Mouse (Mus musculus): ENCODE results near the gene Arpc1a. TPM values are rescaled to one million over a fixed set of nuclear protein-coding genes. Genes with fewer than 3 reads are reported as not detected.

The Arpc1a gene
- polyA plus RNA-seq, 1 experiment from 2014 or later, result 127 TPM

DNA sequence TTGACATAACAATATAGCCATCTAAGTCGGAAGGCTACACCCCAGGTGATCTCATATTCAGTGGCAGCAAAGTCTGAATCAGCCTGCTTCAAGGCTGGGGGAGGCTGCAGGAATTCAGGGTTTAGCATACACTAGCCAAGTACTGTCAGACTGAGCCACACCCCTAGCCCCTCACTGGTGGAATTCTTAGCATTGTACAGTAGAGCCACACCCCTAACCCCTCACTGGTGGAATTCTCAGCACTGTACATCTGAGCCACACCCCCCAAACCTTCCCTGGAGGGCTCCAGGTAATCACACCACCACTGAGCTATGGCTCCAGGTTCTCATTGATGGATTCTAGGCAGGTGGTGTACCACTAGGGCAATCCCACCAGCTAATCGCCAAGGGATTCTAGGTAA is 24.1 kb upstream of the Arpc1a start:
- no peaks in the 10 kb centered on the region for H3K4me1 ChIP-seq (ENCODE audit: insufficient read depth, low read depth, low read length)
- peak; percentile 47; the same call in 1 of the 2 replicates for ATAC-seq
- no peak overlapping the region for H3K4me3 ChIP-seq (ENCODE audit: low read depth, low read length)
- no peaks in the 10 kb centered on the region for H3K36me3 ChIP-seq (ENCODE audit: insufficient read depth, low read length)
- WGBS, result 83% methylated on average over 2 of the region's 2 CpGs
- H3K27me3 ChIP-seq (replicated peaks; ENCODE audit: insufficient read depth, low read length), result no peaks in the 10 kb centered on the region
- TF ChIP-seq EP300 (IDR thresholded peaks at IDR 0.05) (no peak), CTCF (IDR thresholded peaks at IDR 0.05) (no peak)
- no peak overlapping the region for H3K27ac ChIP-seq (ENCODE audit: low read length)
- no peak overlapping the region for H3K4me2 ChIP-seq (replicated peaks; ENCODE audit: low read depth, low read length)
- DNase-seq (ENCODE audit: low spot score), result peak; percentile 18
- no peak overlapping the region for H3K9ac ChIP-seq (replicated peaks; ENCODE audit: low read depth)
- H3K9me3 ChIP-seq (ENCODE audit: low read length), result no peaks in the 10 kb centered on the region

DNA sequence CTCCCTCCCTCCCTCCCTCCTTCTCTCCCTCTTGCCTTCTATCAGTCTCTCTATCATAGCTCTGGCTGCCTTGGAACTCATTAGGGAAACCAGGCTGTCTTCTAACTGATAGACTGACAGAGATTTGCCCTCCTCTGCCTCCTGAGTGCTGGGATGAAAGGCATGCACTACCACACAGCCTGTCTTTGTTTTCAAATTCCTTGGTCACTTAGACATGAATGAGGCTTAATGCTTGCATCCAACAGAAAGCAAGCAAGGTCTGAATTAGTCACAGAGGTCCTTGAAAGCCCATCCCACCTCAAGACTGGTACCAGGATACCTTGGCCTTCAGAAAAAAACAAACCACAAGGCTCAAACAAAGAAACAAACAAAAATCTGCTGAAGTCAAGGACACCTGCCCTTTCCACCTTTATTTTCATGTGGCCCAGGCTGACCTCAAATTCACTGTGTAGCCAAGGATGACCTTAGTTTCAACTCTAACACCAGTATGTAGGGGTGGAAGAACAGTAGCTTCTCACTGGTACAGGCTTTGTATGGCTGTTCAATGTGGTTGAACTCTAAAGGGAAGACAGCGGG is 18.8 kb upstream of the Arpc1a start:
- Histone ChIP-seq H3K36me3 (ENCODE audit: insufficient read depth, low read length) (no peaks in the 10 kb centered on the region), H3K4me3 (ENCODE audit: low read depth, low read length) (no peak overlapping the region), H3K4me2 (replicated peaks; ENCODE audit: low read depth, low read length) (no peak overlapping the region), H3K9ac (replicated peaks; ENCODE audit: low read depth) (no peak overlapping the region), H3K27me3 (replicated peaks; ENCODE audit: insufficient read depth, low read length) (no peaks in the 10 kb centered on the region), H3K27ac (ENCODE audit: low read length) (no peak overlapping the region), H3K4me1 (ENCODE audit: insufficient read depth, low read depth, low read length) (no peaks in the 10 kb centered on the region), H3K9me3 (ENCODE audit: low read length) (no peaks in the 10 kb centered on the region)
- TF ChIP-seq CTCF (IDR thresholded peaks at IDR 0.05), result no peak
- TF ChIP-seq EP300 (IDR thresholded peaks at IDR 0.05), result no peak
- ATAC-seq, result no peak
- DNase-seq (ENCODE audit: low spot score), result no peak
- 85% methylated on average over 1 of the region's 1 CpGs for WGBS

- TF ChIP-seq CTCF (IDR thresholded peaks at IDR 0.05), result no peak
- no peak for TF ChIP-seq EP300 (IDR thresholded peaks at IDR 0.05)
- Histone ChIP-seq H3K27ac (ENCODE audit: low read length) (no peak overlapping the region), H3K4me2 (replicated peaks; ENCODE audit: low read depth, low read length) (no peak overlapping the region), H3K27me3 (replicated peaks; ENCODE audit: insufficient read depth, low read length) (no peaks in the 10 kb centered on the region), H3K36me3 (ENCODE audit: insufficient read depth, low read length) (no peaks in the 10 kb centered on the region), H3K9me3 (ENCODE audit: low read length) (no peaks in the 10 kb centered on the region), H3K9ac (replicated peaks; ENCODE audit: low read depth) (no peak overlapping the region), H3K4me3 (ENCODE audit: low read depth, low read length) (no peak overlapping the region), H3K4me1 (ENCODE audit: insufficient read depth, low read depth, low read length) (no peaks in the 10 kb centered on the region)
- ATAC-seq (peak; percentile 38; the same call in 1 of the 2 replicates), DNase-seq (ENCODE audit: low spot score) (no peak)
- WGBS, result 44% methylated on average over 3 of the region's 3 CpGs
Measured at GRCm38 (mm10) chr5:145068863-145069262, 14.8 kb upstream of the Arpc1a start.

DNA sequence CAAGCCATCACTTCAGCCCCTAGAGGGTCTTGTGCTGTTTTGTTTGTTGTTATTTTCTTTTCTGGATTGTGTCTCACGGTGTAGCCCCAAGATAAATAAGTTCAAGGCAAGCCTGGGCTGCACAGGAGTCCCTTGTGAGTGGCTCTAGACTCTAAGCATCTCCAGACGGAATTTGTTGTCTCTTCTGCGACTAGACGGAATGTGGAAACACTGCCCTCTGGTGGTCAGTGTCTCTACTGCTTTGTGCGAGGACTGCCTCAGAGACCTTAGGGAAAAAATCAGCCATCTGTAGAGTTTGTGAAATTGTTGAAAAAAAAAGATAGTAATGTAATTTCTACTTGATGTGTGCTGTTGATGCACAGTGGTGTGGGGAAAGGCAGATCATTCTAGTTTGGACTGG is 13.9 kb upstream of the Arpc1a start:
- peak; percentile 50 for ATAC-seq
- Histone ChIP-seq H3K9ac (replicated peaks; ENCODE audit: low read depth) (no peak overlapping the region), H3K4me2 (replicated peaks; ENCODE audit: low read depth, low read length) (no peak overlapping the region), H3K36me3 (ENCODE audit: insufficient read depth, low read length) (no peaks in the 10 kb centered on the region), H3K27ac (ENCODE audit: low read length) (no peak overlapping the region), H3K27me3 (replicated peaks; ENCODE audit: insufficient read depth, low read length) (no peaks in the 10 kb centered on the region), H3K4me1 (ENCODE audit: insufficient read depth, low read depth, low read length) (no peaks in the 10 kb centered on the region), H3K9me3 (ENCODE audit: low read length) (no peaks in the 10 kb centered on the region), H3K4me3 (ENCODE audit: low read depth, low read length) (no peak overlapping the region)
- DNase-seq (ENCODE audit: low spot score), result peak; percentile 75
- WGBS, result 2% methylated on average over 5 of the region's 5 CpGs
- TF ChIP-seq EP300 (IDR thresholded peaks at IDR 0.05) (no peak), CTCF (IDR thresholded peaks at IDR 0.05) (peak; percentile 88)

GRCm38 (mm10) chr5:145071342-145071741 is 12.3 kb upstream of the Arpc1a start:
- Histone ChIP-seq H3K9me3 (ENCODE audit: low read length) (no peaks in the 10 kb centered on the region), H3K4me3 (ENCODE audit: low read depth, low read length) (no peak overlapping the region), H3K4me1 (ENCODE audit: insufficient read depth, low read depth, low read length) (no peaks in the 10 kb centered on the region), H3K4me2 (replicated peaks; ENCODE audit: low read depth, low read length) (no peak overlapping the region), H3K27ac (ENCODE audit: low read length) (no peak overlapping the region), H3K27me3 (replicated peaks; ENCODE audit: insufficient read depth, low read length) (no peaks in the 10 kb centered on the region), H3K36me3 (ENCODE audit: insufficient read depth, low read length) (no peaks in the 10 kb centered on the region), H3K9ac (replicated peaks; ENCODE audit: low read depth) (no peak overlapping the region)
- DNase-seq (ENCODE audit: low spot score), result no peak
- TF ChIP-seq CTCF (IDR thresholded peaks at IDR 0.05), result peak; percentile 60
- TF ChIP-seq EP300 (IDR thresholded peaks at IDR 0.05), result no peak
- no peak for ATAC-seq
- 43% methylated on average over 6 of the region's 6 CpGs for WGBS

DNA sequence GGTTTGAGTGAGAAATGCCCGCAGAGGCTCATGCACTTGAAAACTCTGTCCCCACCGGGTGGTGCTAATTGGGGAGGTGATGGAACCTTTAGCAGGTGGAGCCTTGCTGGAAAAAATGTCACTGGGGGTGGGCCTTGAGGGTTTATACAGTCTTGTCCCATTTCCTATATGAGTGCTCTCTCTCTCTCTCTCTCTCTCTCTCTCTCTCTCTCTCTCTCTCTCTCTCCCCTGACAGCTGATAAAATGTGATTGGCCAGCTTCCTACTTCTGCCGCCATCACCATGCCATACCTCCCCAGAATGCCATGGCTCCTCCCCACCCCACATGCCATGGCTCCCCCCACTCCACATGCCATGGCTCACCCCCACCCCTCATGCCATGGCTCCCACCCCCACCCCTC is 8.5 kb upstream of the Arpc1a start:
- no peak for DNase-seq (ENCODE audit: low spot score)
- H3K27ac ChIP-seq (ENCODE audit: low read length), result no peak overlapping the region
- TF ChIP-seq EP300 (IDR thresholded peaks at IDR 0.05) (no peak), CTCF (IDR thresholded peaks at IDR 0.05) (no peak)
- no peaks in the 10 kb centered on the region for H3K27me3 ChIP-seq (replicated peaks; ENCODE audit: insufficient read depth, low read length)
- no peak overlapping the region for H3K9ac ChIP-seq (replicated peaks; ENCODE audit: low read depth)
- H3K4me2 ChIP-seq (replicated peaks; ENCODE audit: low read depth, low read length), result no peak overlapping the region
- H3K36me3 ChIP-seq (ENCODE audit: insufficient read depth, low read length), result no peaks in the 10 kb centered on the region
- no peaks in the 10 kb centered on the region for H3K9me3 ChIP-seq (ENCODE audit: low read length)
- H3K4me3 ChIP-seq (ENCODE audit: low read depth, low read length), result no peak overlapping the region
- H3K4me1 ChIP-seq (ENCODE audit: insufficient read depth, low read depth, low read length), result no peaks in the 10 kb centered on the region
- 48% methylated on average over 3 of the region's 3 CpGs for WGBS
- ATAC-seq, result no peak

Measured in lung, postnatal 0 days (tissue).